Mouse (Mus musculus) v-Abl transformed pro-B cells (cell line): ENCODE data around the gene Ambra1.

Experiments used
- in situ Hi-C, 2 experiments: fragments of 400-800 bp; cut with MboI; formaldehyde crosslinking; loops; one replicate each; pipeline ENCODE4 v1.15.1; 2025; ENCODE audit not compliant: unreplicated experiment in 2 of 2

The Ambra1 gene

DNA sequence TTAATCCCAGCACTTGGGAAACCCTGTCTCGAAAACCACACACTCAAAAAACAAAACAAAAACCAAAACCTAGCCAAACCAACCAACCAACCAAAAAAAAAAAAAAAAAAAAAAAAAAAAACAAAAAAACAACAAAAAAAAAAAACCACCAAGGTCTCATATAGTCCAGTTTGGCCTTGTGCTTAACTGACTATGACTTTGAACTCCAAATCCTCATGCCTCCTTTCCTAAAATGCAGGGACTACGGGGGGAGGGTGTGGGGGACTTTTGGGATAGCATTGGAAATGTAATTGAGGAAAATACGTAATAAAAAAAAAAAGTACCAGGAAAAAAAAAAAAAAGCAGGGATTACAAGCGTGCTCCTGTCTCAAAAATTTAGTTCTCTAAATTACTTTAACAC is 363 bp upstream of the Ambra1 start:
- in situ Hi-C loops: no loop called here

DNA sequence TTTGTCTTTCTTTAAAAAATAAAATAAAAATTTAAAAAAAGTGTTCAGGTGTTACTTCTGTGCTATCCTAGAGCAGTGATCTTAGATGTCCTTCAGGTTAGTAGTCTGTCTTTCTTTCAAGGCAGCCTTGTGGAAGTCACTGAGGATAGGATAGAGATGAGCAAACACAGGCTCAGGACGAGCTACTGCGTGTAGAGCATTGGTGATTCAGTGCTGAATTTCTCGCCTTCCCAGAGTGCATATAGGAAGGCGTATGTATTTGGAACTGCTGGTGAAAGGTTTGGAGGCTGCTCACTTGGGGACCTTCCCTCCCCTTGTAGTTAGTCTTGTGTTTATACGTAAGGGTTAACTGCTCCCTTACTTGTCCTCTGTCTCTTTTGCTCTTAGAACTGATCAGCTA is 5.3 kb downstream of the Ambra1 start:
- in situ Hi-C loops: no loop called here

DNA sequence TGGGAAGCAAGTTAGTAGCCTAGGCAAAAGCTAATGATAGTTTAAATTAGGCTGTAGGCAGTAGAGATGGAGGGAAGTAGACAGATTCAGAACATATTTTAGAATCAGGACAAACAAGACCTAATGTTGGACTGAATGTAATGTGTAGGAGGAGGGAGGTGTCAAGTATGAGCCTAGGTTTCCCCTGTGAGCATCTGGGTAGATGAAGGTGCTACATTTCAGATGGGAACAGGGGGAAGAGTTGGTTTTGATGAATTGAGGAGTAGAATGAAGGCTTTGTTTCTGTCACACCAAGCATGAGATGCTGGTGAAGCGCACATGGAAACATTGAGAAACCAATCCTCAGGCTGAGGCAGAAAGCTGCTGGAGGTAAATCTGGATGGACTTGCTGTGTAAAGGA is 9.7 kb downstream of the Ambra1 start:
- in situ Hi-C loops: no loop called here

DNA sequence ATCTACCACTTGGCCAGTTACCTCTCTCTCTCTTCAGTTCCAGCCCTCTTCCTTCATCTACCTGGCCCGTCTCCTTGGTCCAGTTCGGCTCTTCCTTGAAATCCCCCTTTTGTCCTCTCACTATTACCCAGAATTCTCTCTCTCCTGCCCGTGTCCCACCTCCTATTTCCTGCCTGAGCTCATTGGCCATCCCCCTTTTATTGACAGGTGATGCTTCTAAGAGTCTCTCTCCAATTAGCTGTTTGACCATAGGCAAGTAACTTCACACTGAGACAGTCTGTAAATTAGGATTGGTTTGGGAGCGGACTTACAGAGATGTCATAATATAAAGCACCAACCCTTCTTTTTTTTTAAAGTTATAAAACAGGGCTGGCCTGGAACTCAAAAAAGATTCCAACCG is 14.8 kb downstream of the Ambra1 start:
- in situ Hi-C loops: no loop called here

DNA sequence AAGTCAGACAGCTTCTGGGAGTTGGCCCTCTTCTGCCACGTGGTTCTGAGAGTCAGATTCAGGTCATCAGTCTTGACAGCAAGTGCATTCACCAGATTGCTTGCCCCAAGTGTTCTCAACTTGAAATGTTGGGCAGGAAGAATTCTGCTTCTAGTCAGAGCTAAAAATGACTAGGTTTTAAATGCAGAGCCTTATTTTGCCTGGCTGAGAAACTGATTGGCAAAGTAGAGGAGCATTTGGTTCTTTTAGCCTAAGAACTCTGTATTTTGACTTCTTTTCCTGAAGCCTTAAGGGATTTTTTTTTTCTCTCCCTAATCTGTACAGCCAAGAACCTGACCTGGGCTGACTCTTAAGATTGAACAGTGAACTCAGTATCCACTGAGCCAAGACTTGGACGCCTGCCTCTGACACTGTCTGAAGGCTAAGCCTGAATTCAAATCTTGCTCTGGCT is 19.9 kb downstream of the Ambra1 start:
- in situ Hi-C loops: no loop called here

DNA sequence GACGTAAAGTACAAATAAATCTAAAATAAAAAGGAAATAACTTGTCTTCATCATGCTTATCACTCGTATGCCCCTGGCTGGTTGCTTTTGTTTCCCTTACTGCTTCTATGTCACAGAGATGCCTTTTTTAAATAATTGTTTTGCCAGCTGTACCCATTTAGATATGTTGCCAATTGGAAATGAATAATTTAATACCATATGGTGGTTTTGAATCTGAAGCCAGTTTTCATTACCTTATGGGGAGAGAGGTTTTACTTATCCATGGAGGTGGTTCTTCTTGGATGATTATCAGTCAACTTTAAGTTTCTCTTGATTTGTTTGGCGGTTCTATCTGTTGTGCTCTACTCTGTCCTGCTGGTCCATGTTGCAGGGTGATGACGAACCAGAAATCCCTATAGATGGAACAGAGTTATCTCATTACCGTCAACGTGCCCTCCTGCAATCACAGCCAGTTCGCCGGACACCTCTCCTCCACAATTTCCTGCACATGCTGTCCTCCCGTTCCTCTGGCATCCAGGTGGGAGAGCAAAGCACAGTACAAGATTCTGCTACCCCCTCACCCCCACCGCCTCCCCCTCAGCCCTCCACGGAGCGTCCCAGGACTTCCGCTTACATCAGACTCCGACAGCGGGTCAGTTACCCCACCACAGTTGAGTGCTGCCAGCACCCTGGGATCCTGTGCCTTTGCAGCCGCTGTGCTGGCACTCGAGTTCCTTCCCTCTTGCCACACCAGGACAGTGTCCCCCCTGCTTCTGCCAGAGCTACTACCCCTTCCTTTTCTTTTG is 42.2 kb downstream of the Ambra1 start:
- in situ Hi-C loops: no loop called here

DNA sequence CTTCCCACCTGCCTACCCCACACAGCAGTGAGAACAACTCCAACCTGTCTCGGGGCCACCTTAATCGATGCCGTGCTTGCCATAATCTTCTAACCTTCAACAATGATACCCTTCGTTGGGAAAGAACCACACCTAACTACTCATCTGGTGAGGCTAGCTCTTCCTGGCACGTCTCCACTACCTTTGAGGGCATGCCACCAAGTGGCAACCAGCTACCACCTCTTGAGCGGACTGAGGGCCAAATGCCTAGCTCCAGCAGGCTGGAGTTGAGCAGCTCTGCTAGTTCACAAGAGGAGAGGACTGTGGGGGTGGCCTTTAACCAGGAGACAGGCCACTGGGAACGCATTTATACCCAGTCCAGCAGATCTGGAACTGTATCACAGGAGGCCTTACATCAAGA is 43.4 kb downstream of the Ambra1 start:
- in situ Hi-C loops: no loop called here

DNA sequence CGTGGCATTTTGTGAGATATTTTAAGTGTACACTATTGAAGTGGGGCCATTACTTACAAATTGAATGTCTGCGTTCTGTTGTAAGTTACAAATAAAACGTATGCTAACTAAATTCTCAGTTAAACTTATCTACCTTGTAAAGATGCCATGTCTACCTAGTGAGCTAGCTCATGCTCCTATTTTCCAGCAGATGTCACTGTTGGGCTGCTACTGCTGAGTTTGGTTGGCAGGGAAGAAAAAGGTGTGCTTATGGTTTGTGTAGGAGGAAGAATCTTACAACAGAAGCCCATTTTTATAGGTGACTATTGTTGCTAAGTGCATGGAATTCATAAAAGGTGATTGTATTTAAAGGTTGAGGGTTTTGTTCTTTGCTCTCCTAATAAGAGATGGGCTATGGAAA is 49.2 kb downstream of the Ambra1 start:
- in situ Hi-C loops: no loop called here

DNA sequence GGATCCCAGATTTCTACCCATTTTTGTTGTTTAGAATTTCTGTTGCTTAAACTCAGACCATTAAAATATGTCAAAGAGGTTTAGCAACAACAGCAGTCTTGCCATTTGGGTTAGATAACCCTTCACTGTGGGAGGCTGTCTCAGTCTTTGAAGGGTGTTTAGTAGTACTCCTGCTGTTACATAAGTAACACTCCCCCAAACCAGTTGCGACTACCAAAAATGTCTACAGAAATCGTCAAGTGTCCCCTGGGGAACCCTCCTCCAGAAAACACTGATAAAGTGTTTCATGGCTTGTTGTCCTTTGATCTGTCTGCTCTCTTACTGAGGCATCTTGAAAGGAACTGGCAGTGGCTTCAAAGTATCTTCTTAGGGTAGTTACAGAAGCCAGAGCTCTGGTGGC is 61.7 kb downstream of the Ambra1 start:
- in situ Hi-C loops: no loop called here

DNA sequence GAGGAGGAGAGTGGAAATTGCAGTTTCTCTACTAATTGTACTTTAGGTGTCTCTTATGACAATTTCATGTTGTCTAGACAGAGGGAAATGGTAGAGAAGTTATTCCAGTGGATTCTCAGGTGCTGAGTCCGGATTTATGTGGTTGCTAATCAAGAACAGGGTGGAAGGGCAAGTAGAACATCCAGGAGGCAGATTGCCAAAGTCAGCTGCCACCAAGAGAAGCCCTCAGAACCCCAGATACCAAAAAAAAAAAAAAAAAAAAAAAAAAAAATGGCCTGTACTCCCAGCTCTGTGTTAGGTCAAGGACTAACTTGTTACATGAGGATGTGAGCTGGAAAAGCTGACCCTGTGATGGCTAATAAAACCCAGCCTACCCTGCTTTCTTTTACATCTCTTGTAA is 62.4 kb downstream of the Ambra1 start:
- in situ Hi-C loops: no loop called here

DNA sequence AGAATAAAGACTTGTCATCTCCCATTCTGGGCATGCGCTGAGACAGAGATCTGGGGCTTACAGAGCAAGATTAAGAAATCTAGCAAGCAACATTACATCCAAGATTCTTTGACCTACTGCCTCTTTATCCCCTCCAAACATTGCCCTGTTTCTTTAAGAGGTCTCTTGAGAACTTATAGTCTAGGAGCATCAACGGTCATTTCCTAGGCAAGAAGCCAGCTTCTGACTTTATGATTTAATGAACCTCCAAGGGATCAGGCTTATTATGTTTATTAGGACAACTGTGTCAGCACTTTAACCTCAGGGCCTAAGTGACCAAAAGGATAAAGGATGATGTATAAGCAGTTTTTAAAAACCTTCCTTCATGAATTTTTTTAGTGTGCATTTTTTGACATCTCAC is 64.5 kb downstream of the Ambra1 start:
- in situ Hi-C loops: no loop called here

DNA sequence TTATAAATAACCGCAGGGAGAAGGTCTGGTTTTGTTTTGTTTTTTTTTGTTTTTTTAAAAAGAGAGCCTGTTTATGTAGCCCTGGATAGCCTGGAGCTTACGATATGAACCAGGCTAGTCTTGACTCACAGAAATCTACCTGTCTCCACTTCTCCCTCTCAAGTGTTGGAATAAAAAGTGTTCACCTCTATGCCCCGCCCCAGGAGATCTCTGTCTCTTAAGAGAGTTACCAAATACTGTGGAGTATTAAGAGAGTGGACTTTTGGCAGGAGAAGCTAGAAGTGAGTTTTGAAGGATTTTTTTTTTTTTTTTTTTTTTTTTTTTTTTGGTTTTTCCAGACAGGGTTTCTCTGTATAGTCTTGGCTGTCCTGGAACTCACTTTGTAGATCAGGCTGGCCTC is 65.2 kb downstream of the Ambra1 start:
- in situ Hi-C loops: no loop called here

DNA sequence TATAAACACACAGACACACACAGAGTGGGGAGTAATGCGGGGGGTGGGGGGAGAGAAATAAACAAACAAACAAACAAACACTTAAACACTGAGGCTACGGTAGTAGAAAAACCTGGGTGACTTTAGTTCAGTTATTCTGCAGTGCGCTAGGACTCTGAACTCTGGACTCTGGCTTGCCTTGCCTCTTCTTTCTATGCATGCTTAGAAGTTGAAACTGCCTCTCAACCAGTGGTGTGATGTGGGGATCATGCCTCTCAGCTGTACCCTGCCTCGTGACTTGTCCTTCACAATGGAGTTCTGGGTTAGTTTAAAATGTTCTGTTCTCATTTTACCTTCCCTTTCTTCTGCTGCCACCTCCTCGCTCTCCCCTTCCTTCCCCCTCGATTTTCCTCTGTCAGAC is 81.5 kb downstream of the Ambra1 start:
- in situ Hi-C loops: no loop called here

DNA sequence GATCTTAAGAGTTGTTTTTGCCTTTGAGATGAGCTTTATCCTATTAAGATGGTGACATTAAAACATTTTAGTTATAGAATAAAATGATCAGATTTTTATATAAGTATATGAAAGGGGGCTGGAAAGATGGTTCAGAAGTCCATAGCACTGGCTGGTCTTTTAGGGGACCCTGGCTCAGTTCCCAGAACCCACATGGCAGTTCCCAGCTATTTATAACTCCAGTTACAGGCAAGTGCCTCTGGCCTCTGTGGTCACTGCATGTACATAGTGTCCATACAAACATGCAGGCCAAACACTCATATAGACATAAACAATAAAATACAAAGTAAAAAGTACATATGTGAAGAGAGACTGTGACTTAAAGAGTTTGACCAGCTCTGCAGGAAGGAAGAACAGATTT is 86.8 kb downstream of the Ambra1 start:
- in situ Hi-C loops: no loop called here

DNA sequence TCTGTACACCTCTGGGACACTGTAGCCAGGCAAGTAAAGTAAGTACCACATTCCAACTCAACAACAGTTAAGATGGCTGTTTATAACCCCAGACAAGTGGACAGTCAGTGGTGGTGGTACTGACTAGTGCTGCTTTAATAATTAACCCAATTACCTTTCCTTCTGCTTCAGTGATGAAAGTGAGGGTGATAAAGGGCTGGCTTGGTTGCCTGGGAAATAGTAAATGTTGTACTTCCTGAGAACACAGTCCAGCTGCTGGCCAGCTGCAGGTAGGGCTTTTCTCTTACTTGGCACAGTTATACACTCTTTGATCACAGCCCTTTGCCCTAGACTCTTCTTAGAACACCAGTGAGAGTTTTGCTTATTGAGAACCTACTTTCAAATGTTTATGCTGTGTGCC is 102.3 kb downstream of the Ambra1 start:
- in situ Hi-C loops: no loop called here

DNA sequence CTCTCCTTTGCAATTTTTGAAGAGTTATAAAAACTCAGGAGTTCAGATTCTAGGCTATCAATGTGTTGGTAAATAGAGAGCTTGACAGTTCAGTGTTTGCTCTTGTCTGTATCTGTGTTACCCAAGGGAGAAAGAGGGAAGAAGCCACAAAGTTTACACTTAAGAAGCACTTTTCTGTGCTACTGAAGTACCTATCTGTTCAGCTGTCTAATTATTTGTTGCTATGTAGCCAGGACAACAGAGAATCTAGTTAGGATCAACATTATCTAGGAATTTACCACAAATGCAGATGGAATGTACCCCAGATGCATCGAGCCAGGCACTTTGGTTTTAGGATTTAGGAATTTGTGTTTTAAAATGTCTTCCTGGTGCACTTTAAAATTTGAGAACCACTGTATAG is 104.3 kb downstream of the Ambra1 start:
- in situ Hi-C loops: no loop called here

DNA sequence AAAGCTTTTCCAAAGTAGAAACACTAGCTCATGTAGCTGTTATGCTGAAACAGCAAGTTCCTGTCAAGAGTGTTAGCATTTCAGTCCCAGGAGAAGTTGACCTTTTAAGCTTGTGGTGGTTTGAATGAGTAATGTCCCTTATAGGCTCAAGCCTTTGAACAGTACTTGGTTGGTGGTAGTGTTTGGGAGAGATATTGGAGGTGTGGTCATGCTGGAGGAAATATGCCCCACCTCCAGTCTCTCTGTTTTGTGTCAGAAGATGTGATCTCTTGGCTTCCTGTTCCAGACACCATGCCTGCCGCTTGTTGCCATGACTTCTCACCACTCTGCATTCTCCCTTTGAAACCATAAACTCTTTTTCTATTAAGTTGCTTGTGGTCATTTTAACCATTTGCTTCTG is 105.1 kb downstream of the Ambra1 start:
- in situ Hi-C loops: no loop called here

DNA sequence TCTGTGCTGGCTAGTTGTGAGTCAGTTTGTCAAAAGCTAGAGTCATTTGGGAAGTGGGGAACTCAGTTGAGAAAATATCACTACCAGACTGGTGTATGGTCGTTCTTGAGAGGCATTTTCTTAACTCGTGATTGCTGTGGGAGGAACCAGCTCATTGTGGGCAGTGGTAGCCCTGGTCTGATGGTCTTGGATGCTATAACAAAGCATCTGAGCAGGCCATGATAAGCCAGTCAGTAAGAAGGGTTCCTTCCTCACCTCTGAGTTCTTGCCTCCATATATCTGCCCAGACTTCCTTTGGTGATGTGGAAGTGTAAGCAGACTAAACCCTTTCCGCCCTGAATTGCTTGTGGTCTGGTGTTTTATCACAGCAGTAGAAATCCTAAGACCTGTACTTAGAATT is 105.7 kb downstream of the Ambra1 start:
- in situ Hi-C loops: no loop called here

DNA sequence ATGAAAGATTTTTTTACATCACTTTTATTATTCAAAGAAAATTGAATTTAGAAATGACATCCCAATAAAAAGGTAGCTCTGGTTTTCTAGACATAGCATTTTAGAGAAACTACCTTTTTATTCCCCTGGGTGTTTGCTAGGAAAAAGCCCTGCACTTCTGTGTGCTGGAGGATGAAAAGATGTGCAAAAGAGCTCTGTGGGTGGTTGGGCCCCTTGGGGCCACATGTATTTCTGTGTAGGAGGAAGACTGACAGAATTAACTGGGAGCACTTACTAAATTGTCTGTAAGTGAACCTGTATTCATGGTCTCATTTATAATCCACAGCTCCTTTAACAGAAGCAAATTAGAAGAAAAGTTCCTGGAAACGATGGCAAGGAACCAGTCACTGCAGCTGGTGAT is 114.2 kb downstream of the Ambra1 start:
- in situ Hi-C loops: no loop called here

DNA sequence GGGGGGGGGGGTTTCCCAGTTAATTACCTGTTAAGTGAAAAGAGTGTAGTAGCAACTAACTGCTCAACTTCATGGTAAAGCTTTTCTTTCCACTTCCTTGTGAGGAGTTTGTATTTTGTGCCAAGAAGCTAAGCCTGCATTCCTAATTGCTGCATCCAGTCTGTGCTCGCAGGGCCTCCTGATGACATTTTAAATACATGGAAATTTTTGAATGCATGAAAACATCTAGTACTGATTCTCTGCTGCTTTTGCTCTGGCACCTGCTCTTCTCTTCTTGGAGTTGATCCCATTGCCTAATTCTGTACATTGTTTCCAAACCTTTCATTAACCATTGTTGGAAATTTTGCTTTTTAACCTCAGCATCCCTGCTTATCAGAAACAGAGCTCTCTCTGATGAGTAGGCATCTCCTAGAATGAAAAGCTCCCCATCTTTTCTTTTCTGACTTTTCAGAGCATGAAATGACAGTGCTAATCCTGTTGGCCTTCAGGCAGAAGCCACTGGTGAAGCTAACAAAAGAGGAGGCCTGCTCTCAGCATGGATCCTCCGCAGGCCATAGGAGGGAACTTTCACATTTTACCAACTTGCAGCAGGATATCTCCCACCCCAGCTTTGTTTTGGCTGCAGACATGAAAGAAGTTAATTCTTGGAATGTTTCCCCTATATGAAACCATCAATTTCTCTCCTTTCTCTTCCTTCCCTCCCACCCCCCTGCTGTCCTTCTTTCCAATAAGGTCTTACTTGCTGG is 122.7 kb downstream of the Ambra1 start:
- in situ Hi-C loops: no loop called here

DNA sequence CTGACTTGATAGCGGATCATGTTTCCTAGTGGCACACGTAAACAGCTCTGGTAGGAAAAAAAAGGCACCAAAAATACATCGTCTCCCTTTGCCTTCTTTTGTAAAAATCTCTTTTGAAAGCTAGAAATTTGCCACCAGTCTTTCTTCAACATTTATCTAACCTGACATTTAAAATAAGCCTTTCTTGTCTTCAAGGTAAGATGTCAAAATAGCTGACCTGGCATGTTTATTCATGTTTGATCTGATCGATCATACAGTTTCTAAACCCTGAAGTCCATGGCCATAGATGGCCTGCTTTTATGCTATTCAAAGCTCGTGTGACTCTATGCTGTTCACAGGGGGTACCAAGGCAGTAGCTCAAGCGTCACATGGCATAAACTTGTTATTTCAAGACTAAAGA is 124.6 kb downstream of the Ambra1 start:
- in situ Hi-C loops: no loop called here

DNA sequence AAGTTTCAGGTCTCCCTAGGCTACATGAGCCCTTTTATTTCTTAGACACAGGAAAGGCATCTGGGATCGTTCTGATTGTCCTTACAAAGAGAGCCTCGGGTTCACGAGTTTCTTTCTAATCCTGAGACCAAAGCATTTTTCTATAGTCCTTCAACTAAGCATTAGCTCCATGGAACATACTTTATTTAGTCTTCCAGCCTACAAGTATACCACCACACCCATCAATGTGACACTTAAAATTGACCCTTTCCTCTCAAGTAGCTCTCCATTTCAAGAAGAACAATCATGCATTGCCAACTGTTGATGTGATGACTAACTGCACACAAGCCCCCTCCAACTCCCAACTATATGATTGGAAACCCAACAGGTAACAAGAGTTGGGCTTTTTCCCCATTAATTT is 127.0 kb downstream of the Ambra1 start:
- in situ Hi-C loops: no loop called here
